Mouse (Mus musculus): ENCODE measurements at regions not wholly inside any gene's neighbourhood (a gene's known extent, or its start where the extent isn't known, plus 50 kb on each side); places are given as distances from the start of the nearest gene placed in this dataset.
A peak's percentile ranks its signal among the peaks of the same experiment; 100 is the strongest.

DNA sequence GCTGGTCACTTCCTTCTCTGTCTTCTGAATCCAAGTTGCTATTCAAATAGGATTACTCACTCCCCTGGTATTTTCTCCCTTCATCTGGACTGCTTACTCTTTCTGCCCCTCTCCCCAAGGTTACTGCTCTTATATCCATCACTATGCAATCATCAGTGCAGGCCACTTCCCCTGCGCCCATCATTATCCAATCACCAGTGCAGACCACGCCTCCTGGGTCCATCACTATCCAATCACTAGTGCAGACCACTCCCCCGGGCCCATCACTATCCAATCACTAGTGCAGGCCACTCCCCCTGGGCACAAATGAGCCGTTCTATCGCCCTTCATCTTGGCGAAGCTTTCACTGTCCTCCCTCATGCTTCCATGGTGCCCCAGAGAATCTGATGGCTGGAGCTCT, 191.1 kb upstream of the Gm21798 start:
- H3K4me2 ChIP-seq, result no peak overlapping the region
- H3K4me3 ChIP-seq (replicated peaks), result no peak overlapping the region
- ATAC-seq (ENCODE audit: low FRiP score), result no peak
- H3K4me1 ChIP-seq, result peaks cover 4% of the 10 kb centered on the region; the same call in 1 of the 2 replicates
- WGBS, result 89% methylated on average over 6 of the region's 6 CpGs
- no peaks in the 10 kb centered on the region for H3K9me3 ChIP-seq (replicated peaks)
- no peaks in the 10 kb centered on the region for H3K36me3 ChIP-seq
- no peak overlapping the region for H3K9ac ChIP-seq (replicated peaks)
- no peaks in the 10 kb centered on the region for H3K27me3 ChIP-seq (replicated peaks)
- no peak overlapping the region for H3K27ac ChIP-seq (replicated peaks)

DNA sequence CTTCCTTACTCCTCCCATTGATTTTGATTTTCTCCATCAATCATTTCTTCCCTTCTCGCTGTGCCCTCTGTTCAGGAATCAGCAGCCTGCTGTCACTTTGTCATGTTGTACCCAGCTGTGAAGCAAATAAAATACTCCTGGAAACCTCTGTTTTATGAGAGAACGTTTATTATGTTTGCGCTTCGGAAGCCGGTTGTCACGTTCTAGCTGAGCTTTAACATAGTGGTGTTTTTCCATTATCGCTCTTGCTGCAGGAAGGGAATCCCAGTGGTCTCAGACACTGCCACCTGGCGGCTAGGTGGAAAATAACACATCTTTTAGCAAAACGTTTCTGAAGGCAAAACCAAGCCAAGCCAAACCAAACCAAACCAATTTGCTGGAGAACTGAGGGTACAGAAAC, 190.2 kb upstream of the Gm21798 start:
- Histone ChIP-seq H3K27me3 (replicated peaks) (no peaks in the 10 kb centered on the region), H3K9ac (replicated peaks) (no peak overlapping the region; the same call in 1 of the 2 replicates), H3K4me1 (peaks cover 4% of the 10 kb centered on the region; the same call in 1 of the 2 replicates), H3K27ac (replicated peaks) (0 out of 2 replicates have a peak overlapping the region, but pooled peaks have one; percentile 41), H3K36me3 (no peaks in the 10 kb centered on the region), H3K4me3 (replicated peaks) (no peak overlapping the region; the same call in 1 of the 2 replicates), H3K4me2 (peak overlapping the region; percentile 51), H3K9me3 (replicated peaks) (no peaks in the 10 kb centered on the region)
- 7% methylated on average over 9 of the region's 9 CpGs for WGBS
- ATAC-seq (ENCODE audit: low FRiP score), result peak; percentile 65; the same call in 1 of the 2 replicates
